Mouse (Mus musculus) testis, adult 2 months (tissue): ENCODE data around the gene Jam3.

Experiments
- CTCF ChIP-seq: fragments of 200-500 bp; IDR thresholded peaks from 2 replicates; pipeline ENCODE4 v1.5.1; 2012; ENCODE audit warnings: low read depth, mild to moderate bottlenecking, inconsistent platforms, low read length, moderate library complexity; ENCODE audit not compliant: control insufficient read depth, insufficient read depth, insufficient replicate concordance
- POLR2A ChIP-seq: fragments of 200-500 bp; IDR thresholded peaks from 2 replicates; pipeline ENCODE4 v1.6.1; 2012; ENCODE audit warnings: low read depth, mild to moderate bottlenecking, inconsistent platforms, low read length, moderate library complexity; ENCODE audit not compliant: control insufficient read depth

DNA sequence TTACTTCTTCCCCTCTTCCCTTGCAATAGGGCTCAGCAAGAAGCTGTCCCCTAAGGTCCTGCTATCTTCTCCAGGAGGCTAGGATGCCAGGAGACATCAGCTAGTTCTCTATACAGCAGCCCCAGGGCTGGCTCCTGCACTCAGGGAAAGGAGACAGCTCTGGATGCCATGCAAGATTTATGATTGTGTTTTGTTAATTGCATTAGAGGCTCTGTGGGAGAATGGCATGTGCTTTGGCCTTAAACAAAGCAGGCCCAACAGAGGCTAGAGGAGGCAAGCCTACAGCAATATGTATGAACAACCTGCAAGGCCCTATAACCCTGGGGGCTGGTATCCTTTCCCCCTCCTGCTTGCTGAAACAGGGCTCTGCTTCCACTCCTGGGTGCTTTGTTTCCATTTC is 30.6 kb upstream of the Jam3 start:
- no peak for TF ChIP-seq CTCF
- no peak for TF ChIP-seq POLR2A
